Mouse (Mus musculus): ENCODE results near the gene Dok3. TPM values are rescaled to one million over a fixed set of nuclear protein-coding genes. Genes with fewer than 3 reads are reported as not detected.

Gene Dok3
- polyA plus RNA-seq, 1 experiment from 2014 or later: 20.2 TPM

GRCm38 (mm10) chr13:55506697-55507096, 22.4 kb downstream of the Dok3 start:
- no peak for DNase-seq
- no peak for ATAC-seq
- no peak overlapping the region for H3K27ac ChIP-seq (ENCODE audit: low read depth)
- peaks cover 23% of the 10 kb centered on the region for H3K4me1 ChIP-seq (ENCODE audit: insufficient read depth)
- 88% methylated on average over 10 of the region's 10 CpGs for WGBS (ENCODE audit: insufficient replicate concordance)
- H3K4me2 ChIP-seq (ENCODE audit: low read depth, low read length): no peak overlapping the region
- peaks cover 55% of the 10 kb centered on the region for H3K36me3 ChIP-seq (replicated peaks; ENCODE audit: insufficient read depth, low read length)
- H3K9ac ChIP-seq (replicated peaks): no peak overlapping the region
- H3K9me3 ChIP-seq (ENCODE audit: low read length): no peaks in the 10 kb centered on the region
- no peak overlapping the region for H3K4me3 ChIP-seq (ENCODE audit: low read depth, low read length)
- H3K27me3 ChIP-seq (ENCODE audit: insufficient read depth, low read length): no peaks in the 10 kb centered on the region
- TF ChIP-seq CTCF (IDR thresholded peaks at IDR 0.05; ENCODE audit: low read depth) (no peak), EP300 (IDR thresholded peaks at IDR 0.05; ENCODE audit: low read depth) (no peak)

GRCm38 (mm10) chr13:55505810-55506209, 23.3 kb downstream of the Dok3 start:
- Histone ChIP-seq H3K9me3 (ENCODE audit: low read length) (no peaks in the 10 kb centered on the region), H3K4me3 (ENCODE audit: low read depth, low read length) (no peak overlapping the region), H3K4me2 (ENCODE audit: low read depth, low read length) (no peak overlapping the region), H3K27me3 (ENCODE audit: insufficient read depth, low read length) (no peaks in the 10 kb centered on the region), H3K4me1 (ENCODE audit: insufficient read depth) (peaks cover 14% of the 10 kb centered on the region), H3K9ac (replicated peaks) (no peak overlapping the region), H3K36me3 (replicated peaks; ENCODE audit: insufficient read depth, low read length) (peaks cover 55% of the 10 kb centered on the region), H3K27ac (ENCODE audit: low read depth) (no peak overlapping the region)
- TF ChIP-seq CTCF (IDR thresholded peaks at IDR 0.05; ENCODE audit: low read depth) (no peak), EP300 (IDR thresholded peaks at IDR 0.05; ENCODE audit: low read depth) (no peak)
- WGBS (ENCODE audit: insufficient replicate concordance): 88% methylated on average over 9 of the region's 9 CpGs
- ATAC-seq (no peak), DNase-seq (no peak)

- no peak overlapping the region for H3K4me3 ChIP-seq (ENCODE audit: low read depth, low read length)
- no peak overlapping the region for H3K27ac ChIP-seq (ENCODE audit: low read depth)
- H3K9ac ChIP-seq (replicated peaks): no peak overlapping the region
- 75% methylated on average over 5 of the region's 5 CpGs for WGBS (ENCODE audit: insufficient replicate concordance)
- no peaks in the 10 kb centered on the region for H3K9me3 ChIP-seq (ENCODE audit: low read length)
- no peak overlapping the region for H3K4me2 ChIP-seq (ENCODE audit: low read depth, low read length)
- ATAC-seq (no peak), DNase-seq (no peak)
- peaks cover 51% of the 10 kb centered on the region for H3K36me3 ChIP-seq (replicated peaks; ENCODE audit: insufficient read depth, low read length)
- H3K4me1 ChIP-seq (ENCODE audit: insufficient read depth): no peaks in the 10 kb centered on the region
- no peaks in the 10 kb centered on the region for H3K27me3 ChIP-seq (ENCODE audit: insufficient read depth, low read length)
- TF ChIP-seq EP300 (IDR thresholded peaks at IDR 0.05; ENCODE audit: low read depth) (no peak), CTCF (IDR thresholded peaks at IDR 0.05; ENCODE audit: low read depth) (no peak)
Measured at GRCm38 (mm10) chr13:55504390-55504789, 24.7 kb downstream of the Dok3 start.

GRCm38 (mm10) chr13:55502405-55502804, 26.7 kb downstream of the Dok3 start:
- no peak overlapping the region for H3K4me2 ChIP-seq (ENCODE audit: low read depth, low read length)
- TF ChIP-seq EP300 (IDR thresholded peaks at IDR 0.05; ENCODE audit: low read depth): no peak
- no peak for TF ChIP-seq CTCF (IDR thresholded peaks at IDR 0.05; ENCODE audit: low read depth)
- no peak overlapping the region for H3K9ac ChIP-seq (replicated peaks)
- ATAC-seq (no peak), DNase-seq (no peak)
- no peaks in the 10 kb centered on the region for H3K9me3 ChIP-seq (ENCODE audit: low read length)
- H3K36me3 ChIP-seq (replicated peaks; ENCODE audit: insufficient read depth, low read length): peaks cover 49% of the 10 kb centered on the region
- 76% methylated on average over 8 of the region's 8 CpGs for WGBS (ENCODE audit: insufficient replicate concordance)
- H3K27me3 ChIP-seq (ENCODE audit: insufficient read depth, low read length): no peaks in the 10 kb centered on the region
- H3K4me1 ChIP-seq (ENCODE audit: insufficient read depth): no peaks in the 10 kb centered on the region
- H3K4me3 ChIP-seq (ENCODE audit: low read depth, low read length): no peak overlapping the region
- H3K27ac ChIP-seq (ENCODE audit: low read depth): no peak overlapping the region

- Histone ChIP-seq H3K36me3 (replicated peaks; ENCODE audit: insufficient read depth, low read length) (peaks cover 37% of the 10 kb centered on the region), H3K27ac (ENCODE audit: low read depth) (no peak overlapping the region)
- 67% methylated on average over 10 of the region's 10 CpGs for WGBS (ENCODE audit: insufficient replicate concordance)
Measured at GRCm38 (mm10) chr13:55500575-55500974, 28.5 kb downstream of the Dok3 start.

GRCm38 (mm10) chr13:55498906-55499305, 30.2 kb downstream of the Dok3 start:
- H3K27ac ChIP-seq (ENCODE audit: low read depth): no peak overlapping the region
- no peak overlapping the region for H3K4me3 ChIP-seq (ENCODE audit: low read depth, low read length)
- H3K27me3 ChIP-seq (ENCODE audit: insufficient read depth, low read length): 0 out of 2 replicates have a peak, but pooled peaks cover 8% of the 10 kb centered on the region
- no peak overlapping the region for H3K9ac ChIP-seq (replicated peaks)
- no peak for DNase-seq
- peaks cover 4% of the 10 kb centered on the region; the same call in 1 of the 2 replicates for H3K4me1 ChIP-seq (ENCODE audit: insufficient read depth)
- WGBS (ENCODE audit: insufficient replicate concordance): 75% methylated on average over 11 of the region's 11 CpGs
- TF ChIP-seq CTCF (IDR thresholded peaks at IDR 0.05; ENCODE audit: low read depth) (no peak), EP300 (IDR thresholded peaks at IDR 0.05; ENCODE audit: low read depth) (no peak)
- ATAC-seq: no peak
- no peak overlapping the region for H3K4me2 ChIP-seq (ENCODE audit: low read depth, low read length)
- H3K36me3 ChIP-seq (replicated peaks; ENCODE audit: insufficient read depth, low read length): peaks cover 23% of the 10 kb centered on the region
- H3K9me3 ChIP-seq (ENCODE audit: low read length): no peaks in the 10 kb centered on the region

More at GRCm38 (mm10) chr13:55500575-55500974, 28.5 kb downstream of the Dok3 start:
- no peak for TF ChIP-seq EP300 (IDR thresholded peaks at IDR 0.05; ENCODE audit: low read depth)
- no peak for TF ChIP-seq CTCF (IDR thresholded peaks at IDR 0.05; ENCODE audit: low read depth)
- Histone ChIP-seq H3K4me3 (ENCODE audit: low read depth, low read length) (no peak overlapping the region), H3K4me1 (ENCODE audit: insufficient read depth) (peaks cover 4% of the 10 kb centered on the region; the same call in 1 of the 2 replicates), H3K27me3 (ENCODE audit: insufficient read depth, low read length) (no peaks in the 10 kb centered on the region), H3K9ac (replicated peaks) (no peak overlapping the region), H3K4me2 (ENCODE audit: low read depth, low read length) (no peak overlapping the region), H3K9me3 (ENCODE audit: low read length) (no peaks in the 10 kb centered on the region)
- DNase-seq (no peak), ATAC-seq (no peak)

All from liver, postnatal 0 days (tissue).